Mouse (Mus musculus): ENCODE measurements around the gene Chchd6. TPM values are rescaled to one million over a fixed set of nuclear protein-coding genes. Genes with fewer than 3 reads are reported as not detected.
A peak's percentile ranks its signal among the peaks of the same experiment; 100 is the strongest.

Gene Chchd6
- total RNA-seq, 4 experiments from 2014 or later = 30.0 to 51.0 (median 39.4) TPM

DNA sequence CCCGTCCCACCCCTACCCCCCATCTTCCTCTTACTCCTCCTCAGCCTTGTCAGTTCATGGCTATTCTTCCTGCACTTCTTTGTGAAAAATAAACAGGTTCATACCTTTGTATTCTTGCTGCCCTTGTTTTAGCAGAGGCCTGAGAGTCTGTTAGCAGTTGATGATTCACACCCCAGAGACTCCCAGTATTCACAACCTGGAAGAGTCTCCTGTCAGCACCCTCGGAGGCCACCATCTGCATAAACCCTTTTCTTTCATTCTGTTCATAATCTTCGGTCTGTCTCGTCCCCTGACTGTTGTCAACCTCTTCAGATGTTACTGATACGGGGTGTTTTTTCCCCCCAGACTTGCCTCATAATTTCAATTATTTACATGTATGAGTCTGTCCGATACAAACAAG is 143.1 kb downstream of the Chchd6 start:
- DNase-seq = no peak

DNA sequence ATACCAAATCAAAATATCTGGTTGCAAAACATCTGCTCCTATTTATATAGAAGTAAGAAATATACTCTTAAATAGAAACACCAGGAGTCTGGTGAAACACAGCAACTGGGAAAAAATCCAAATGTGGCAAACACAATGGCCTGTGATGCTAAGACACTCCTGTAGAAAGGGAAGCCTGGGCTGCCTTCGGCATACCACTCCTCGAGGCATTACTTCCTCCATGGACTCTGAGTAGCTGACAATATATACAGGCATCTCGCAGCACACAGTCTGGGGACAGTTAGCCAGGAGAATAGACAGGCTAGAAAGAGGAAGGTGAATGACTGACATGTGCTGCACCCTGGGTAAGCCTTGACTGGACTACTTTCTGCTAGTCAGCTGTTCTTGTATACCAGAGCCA is 146.7 kb downstream of the Chchd6 start:
- no peak for DNase-seq

DNA sequence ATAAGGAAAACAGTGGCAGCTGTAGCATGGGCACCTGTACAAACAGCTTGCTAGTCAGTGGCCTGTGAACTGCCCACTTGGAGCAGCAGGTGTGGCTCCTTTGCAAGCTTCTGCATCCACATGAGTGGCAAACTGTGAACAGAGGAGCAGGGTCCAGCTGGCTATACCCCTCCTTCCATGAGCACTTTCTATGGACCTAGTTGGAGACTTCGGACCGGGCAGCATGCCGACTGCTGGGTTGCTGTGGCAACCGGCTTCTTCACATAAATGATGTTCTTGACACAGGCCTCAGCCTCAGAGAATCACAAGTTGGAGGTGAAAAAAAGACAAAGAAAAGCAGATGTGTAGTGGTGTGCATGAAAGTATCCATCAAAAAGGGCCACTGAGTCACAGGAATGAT is 154.8 kb downstream of the Chchd6 start:
- no peak for DNase-seq

DNA sequence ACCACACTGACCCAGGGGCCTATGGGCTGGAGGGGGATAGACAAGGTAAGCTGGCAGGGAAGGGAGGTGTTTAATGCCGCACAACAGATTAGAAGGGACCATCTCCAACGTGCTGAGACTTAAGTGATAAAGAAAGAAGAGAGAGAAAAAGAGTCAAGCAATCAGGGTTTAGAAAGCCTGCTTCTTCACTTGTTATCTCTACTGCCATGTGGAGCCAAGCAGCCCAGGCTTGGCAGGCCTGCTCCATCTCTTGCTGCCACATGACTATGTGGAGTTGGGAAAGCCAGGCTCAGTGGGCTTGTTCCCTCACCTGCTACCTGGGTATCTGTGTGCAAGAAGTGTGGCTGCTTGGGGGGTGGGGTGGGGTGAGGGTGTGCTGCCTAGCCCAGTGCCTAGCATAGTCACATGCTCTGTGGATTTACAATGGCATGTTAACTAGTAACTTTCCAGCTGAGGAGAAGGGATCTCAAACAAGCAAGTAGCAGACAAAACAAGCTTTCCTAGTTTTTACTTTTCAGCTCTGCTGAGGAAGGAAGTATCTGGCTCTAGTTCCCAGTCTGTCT is 163.5 kb downstream of the Chchd6 start:
- DNase-seq = no peak

DNA sequence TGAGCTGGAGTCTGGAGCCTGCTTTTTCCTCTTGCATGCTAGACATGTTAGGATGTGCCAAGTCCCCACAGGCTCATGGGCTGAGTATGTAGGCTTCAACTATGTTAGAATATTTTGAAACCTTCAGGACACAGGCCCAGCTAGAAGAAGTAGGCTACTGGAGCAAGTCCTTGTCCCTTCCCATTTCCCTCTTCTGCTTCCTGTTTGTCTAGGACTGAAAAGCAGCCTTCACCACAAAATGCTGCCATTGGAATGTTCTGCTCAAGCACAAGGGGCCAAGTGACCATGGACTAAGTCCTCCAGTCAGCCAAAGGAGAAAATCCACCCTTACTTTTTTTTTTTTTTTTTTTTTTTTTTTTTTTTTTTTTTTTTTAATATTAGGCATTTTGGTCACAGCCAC is 164.7 kb downstream of the Chchd6 start:
- DNase-seq = no peak

DNA sequence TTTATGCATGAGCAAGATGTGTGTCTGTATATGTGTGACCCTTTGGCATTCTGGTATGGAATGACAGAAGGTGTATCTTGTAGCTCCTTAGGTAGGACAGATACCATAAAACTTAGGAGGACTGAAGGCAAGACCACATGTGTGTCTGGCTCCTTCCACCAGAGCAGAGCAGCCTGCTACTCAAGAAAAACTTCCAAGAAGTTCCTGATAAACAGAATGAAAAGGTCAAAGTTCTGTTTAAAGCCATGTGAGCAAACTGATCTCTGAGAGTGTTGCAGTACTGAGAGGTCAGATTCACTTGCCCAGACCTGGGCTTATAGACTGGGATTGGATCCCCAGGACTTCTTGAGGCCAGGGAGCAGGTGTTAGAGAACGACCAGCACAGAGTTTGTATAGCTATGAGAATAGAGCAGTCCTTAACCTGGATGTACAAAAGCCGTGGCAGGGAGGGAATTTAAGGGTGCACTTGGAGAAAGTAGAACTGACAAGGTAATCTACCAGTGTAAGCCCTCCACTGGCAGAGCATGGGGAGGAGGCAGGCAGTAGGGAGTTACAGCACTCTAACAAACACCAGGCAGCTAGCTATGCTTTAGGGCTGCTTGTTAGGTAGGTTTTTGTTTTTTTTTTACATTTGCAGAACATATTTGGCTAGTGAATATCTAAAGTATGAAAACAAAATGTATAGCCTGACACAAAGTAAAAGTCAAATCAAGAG is 166.6 kb downstream of the Chchd6 start:
- no peak for DNase-seq

DNA sequence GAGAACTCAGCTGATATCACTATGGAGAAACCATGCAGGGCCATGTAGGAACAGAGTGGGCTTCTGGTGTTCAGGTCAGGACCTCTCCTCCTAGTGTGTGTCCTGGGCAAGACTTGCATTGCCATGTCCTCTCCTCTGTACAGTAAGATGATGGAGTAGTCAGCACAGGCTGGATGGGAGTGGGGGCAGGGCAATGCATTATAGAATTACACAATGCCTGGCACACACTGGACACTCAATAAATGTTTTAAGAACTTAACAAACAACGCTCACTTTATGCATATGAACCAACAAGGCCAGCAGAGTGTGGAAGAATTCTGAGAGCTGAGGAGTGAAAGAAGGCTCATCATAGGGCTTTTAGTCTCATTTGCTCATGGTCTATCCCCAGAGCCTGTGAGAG is 171.0 kb downstream of the Chchd6 start:
- DNase-seq = no peak

DNA sequence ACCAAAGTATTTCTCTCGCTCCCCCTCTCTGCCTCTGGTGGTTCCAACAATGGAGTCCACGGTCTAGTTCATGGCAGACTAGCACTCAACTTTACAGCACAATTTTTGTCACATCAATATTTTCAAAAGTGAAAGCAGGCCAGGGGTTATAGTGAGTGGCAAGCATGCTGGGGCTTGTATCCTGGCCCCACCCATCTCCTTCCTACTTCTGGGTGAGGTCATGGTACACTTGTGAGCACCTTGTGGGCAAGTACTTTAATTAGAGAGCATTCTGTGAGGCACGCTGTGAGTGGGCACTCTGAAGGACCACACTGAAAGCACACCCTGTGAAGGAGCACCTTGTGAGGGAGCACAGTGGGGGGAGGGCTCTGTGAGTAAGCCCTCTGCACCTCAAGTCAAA is 172.8 kb downstream of the Chchd6 start:
- no peak for DNase-seq

DNA sequence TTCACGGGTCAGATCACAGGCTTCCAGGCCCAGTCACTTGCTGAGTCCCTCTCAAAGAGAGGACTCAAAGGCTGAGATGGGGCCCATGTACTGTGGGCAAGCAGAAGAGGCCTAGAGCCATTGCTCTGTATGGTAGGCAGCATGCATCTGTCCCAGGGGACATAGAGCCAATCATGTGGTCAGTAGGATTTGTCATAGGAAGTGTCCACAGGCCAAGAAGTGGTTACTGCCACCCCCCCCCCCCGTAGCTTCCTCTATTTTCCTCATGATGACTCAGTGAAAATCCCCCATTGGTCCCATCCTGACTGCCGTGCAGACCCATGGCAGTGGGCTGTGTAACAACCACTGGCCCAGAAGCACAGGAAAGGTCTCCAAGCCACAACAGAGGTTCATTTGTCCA is 173.5 kb downstream of the Chchd6 start:
- DNase-seq = no peak

DNA sequence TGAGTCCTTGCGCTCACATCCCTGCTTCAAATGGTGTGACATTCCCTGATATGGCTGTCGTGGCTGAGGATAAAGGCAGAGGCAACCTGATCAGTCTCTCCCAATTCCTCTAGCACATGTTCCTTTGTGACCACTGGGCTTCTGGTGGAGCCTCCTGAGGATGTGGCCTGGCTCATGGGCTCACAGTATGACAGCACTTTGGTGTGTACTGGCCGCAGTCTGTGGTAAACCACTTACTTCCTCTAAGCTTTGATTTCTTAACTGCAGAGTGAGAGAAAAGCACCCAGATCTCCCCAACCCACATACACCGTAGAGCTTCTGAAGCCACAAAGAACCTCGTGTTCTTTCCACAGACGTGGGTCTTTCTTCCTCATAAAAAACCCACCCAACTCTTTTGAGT is 173.9 kb downstream of the Chchd6 start:
- no peak for DNase-seq

DNA sequence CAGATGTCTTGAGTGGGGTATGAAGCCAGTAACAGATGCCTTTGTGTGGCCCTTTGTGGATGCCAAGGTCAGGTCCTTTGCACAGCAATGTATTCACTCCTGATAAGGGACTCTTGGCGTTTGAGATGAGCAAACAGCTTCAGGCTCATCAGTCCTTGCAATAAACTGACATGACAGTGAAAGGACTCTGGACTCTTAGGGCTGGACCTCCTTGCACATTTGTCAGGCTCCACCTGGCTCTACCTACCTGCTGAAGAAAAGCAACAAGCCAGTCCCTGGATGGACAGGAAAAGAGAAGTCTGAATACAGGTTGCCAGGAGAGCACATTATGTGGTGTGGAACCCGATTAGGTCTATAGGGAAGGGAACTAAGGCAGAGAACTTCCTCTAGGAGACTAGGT is 174.7 kb downstream of the Chchd6 start:
- DNase-seq = no peak

DNA sequence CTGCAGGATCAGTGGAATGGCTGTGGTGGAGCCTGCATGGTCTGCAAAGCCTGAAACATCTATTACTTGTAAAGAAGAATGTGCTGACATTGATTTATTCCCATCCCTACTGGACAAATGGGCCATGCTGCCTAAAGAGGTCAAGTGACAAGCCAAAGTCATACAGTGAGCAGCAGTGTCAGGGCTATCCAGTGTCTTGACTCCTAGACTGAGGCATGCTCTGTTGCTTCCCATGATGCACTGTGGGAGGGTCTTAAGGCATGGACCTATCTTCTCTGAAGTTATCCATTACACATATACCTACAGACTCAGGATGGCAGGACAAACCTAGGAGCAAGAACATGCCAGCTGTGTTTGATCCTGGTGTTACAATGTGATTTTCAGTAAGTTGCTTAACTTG is 175.3 kb downstream of the Chchd6 start:
- DNase-seq = no peak

DNA sequence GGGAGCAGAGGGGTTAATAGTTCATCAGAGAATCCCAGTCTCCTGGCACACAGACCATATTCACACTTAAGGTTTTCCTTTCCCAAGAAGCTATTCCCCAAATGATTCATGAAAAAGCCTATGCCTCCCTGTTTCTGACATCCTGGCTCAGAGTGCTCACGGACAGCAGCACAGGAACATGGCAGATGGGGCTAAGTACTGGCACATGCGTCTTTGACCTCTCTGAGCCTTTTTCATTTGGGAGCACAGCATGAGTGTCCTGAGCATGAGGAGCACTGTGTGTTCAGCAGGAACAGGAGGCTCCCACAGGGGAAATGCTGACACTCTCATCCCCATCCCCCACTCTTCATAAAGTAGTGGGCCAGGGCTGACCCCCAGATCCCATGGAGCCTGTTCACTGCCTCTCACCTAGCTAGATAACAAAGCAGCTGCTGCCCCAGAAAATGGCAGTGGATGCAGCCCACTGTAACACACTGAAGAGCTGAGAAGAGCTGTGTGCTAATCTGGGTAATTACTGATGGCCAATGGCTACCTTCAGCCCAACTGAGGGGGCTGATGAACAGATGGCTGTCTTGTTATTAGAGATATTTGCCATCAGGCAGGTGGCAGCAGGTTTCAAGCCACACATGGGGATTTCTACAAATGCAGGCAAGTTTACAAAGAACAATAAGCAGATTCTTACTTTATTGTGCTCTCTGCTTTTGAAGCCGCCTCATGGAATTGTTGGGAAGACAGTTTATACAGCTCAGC is 176.2 kb downstream of the Chchd6 start:
- no peak for DNase-seq

DNA sequence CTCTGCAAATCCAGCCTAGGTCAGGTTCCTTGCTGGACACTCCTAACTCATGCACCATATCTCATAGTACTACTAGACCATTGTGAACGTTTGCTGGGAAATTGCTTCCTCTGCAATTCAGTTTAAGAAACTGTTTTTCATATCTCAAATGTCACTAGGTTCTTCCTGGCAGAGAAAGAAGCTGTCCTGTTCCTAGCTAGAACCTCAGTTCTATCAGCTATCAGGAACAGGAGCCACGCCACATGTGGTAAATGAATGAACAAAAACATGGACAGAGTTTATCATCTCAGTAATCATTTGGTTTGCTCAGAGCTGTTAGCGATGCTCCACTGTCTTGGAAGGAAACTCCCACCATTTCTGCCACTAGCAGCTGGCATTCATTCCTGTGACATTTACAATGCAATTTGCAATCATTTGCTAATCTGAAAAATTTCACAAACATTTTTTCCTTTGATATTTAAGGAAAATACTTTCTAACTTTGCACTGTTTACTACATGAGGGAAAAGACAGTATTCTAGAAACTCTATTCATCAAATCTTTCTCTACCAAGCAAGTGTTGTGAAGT is 179.3 kb downstream of the Chchd6 start:
- no peak for DNase-seq

DNA sequence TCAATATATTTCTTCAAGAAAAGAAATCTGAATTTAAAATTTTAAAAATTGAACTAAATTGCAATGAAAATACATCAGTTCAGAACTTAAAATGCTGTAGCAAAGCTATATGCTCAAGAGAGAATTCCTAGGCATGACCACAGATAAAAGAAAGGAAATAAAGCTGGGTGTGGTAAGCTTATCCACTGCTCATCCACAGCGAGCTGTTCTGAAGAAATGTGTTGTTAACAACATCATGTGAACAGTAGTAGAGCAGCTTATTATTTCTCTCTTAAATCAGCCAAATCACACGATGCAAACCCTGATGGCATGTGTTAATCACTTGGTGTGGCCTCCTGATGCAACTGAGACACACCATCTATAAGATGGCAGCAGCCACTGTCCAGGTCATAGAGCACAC is 180.4 kb downstream of the Chchd6 start:
- DNase-seq = no peak

DNA sequence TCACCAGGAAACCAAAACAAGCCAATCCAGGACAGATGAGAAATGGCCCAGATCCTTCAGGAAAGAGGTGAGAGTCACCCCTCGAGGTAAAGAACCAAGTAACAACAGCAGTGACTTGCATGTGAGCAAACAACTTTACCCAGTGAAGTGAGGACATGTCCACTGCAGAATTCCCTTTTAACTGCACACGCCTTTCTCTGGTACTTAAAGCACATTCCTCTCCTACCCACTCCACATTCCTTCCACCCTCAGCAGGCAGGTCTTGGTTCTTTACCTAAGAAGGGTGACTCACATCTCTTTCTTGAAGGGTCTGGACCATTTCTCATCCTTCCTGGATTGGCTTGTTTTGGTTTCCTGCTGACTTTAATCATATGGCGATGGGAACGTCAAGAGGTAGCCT is 181.3 kb downstream of the Chchd6 start:
- no peak for DNase-seq

DNA sequence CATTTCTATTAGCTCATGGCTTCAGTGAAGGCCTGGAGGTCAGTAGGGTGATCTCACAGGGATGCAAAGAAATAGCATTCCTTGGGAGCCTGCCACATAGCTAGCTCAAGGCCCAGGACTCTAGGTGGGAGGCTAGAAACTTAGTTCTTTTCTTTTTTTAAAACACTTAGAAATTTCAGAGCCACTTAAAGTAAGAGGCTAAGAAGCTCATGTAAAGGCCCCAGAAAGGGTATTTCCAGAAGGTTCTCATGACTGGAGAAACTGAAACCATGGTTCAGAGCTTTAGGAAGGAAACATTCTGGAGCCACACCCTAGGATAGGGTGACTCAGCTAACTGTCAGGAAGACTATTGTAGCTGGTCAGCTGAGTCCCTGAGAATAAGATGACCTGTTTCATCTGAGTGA is 182.0 kb downstream of the Chchd6 start:
- no peak for DNase-seq

DNA sequence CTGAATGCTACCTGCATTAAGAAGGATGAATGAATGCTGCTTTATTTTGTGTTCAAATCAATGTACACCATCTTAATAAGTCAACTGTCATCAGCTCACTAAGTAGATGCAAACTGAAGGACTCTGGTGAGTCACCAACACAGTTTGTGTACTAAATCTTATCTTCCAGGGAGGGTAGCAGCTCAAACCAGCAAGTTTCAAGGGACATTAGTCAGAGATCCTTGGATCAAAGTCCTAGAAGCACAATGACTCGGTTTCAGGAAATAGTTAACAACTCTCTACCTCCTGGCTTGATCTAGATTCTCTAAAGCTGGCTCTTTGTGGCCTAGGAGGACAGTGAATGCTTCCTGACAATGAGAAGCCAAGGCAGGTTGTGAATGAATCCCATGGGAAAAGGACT is 182.9 kb downstream of the Chchd6 start:
- no peak for DNase-seq

DNA sequence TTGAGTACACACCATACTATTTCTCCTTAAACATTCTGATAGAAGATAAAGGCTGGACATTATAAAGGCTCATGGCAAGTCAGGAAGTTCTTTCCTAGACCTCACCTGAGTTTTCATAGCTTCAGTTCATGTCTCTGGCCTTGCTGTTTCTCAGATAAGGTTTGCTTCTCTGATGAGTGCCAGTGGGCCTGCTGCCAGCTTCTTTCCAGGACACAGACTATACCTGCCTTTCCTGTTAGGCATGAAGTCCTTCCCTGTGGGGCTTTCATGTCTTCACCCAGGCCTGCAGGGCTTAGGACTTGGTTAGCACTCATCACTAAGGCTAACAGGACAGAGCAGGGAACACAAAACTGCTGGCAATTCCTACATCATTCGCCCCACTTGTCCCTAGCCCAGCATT is 186.4 kb downstream of the Chchd6 start:
- DNase-seq = no peak

DNA sequence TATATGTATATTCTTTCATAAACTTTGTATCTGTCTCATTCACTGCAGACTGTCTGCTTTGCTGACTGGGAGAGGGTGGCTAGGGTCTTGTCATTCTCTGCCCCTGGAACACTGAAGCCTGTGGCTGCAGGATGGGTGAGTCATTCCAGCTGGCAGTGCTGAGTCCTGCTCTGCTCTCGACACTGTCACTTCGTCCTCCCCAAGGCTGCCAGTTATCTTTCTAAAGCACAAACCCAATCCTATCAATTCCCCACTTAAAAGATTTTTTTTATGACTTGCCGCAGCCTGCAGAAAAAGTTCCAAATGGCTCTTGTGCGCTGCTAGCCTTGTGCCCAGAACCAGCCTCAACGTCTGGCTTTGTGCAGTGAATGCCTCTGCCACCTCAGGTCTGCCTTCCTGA is 187.2 kb downstream of the Chchd6 start:
- peak; percentile 58 for DNase-seq

DNA sequence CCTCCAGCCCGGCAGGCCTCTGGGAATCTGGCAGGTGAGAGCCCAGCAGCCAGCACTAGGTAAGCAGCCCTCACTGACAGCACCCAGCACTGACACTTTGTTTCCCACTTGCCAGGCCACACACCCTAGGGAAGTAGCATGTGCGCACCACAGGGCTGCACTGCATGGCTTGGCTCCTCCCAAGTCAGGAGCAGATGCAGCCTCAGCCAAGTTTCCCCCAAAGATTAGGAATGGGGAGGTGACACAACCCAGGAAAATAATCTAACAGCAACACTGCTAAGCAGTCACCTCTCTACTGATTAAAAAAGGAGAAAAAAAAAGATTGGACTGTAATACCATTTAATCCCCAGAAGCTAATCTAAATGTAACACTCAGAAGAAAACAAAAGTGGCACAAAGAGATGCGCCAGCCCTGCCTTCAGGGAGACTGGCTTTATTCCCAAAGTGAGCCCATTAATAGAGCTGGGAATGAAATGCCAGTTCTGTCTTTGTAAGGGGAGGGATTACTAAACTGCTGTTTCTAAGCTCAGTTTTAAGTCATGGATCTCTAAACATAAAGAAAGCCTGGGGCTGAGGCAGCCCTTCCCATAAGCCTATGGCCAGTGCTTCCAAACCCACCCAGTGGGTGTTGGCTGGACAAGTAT is 188.1 kb downstream of the Chchd6 start:
- DNase-seq = no peak

DNA sequence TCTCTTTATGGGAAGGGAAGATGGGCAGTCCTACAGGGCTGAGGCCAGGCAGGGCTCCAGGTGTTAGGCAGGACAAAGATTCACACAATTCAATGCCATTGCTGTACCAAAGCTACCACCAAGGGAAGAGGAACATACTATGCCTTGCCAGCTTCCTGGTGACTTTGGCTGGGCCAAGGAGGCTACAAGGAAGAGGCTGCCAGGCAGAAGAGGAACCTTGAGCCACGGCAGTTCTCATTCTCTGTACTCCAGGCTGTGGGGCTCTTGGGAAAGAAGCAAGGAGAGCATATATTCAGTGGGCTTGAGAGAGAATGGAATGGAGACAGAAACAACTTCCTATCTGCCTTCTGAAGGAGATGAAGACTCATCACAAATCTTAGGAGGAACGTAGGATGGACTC is 190.5 kb downstream of the Chchd6 start:
- DNase-seq = no peak
